Mouse (Mus musculus): ENCODE data around the gene Leap2. TPM values are rescaled to one million over a fixed set of nuclear protein-coding genes. Genes with fewer than 3 reads are reported as not detected.

Gene Leap2
- 1,325 and 1,459 TPM in 2 replicates for polyA plus RNA-seq (2015; fragmentation: Nextera tagmentation; extraction: Ambion mirVana)

DNA sequence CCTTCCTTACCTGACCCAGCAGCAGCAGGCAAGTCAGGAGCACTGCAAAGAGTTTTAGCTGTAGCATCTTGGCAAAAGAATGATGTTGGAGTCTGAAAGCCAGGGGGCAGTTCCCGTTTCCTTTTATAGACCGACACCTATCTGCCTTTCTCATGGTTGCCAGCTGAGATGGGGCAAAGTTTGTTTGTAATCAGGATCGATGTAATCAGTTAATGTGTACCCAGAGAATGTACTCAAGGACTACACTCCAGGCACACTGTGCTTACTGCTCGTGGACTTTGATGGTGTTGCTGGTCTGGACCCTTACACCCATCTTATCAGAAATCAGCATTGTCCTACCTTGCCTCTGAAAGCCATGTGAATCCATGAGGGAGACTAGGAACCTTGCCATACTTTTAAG is at the start of gene Leap2:
Gene Leap2 (minus strand): TSS at position 135 of the 400 bp plus-strand sequence.
- peak; percentile 87 for ATAC-seq
- Histone ChIP-seq H3K27ac (ENCODE audit: low read depth, low read length) (peak within 1 kb of the TSS; percentile 68), H3K4me2 (replicated peaks; ENCODE audit: low read depth) (peak within 1 kb of the TSS; percentile 49), H3K4me1 (replicated peaks; ENCODE audit: control insufficient read depth, insufficient read depth, low read length) (peaks cover 4% of the 10 kb centered on the region; the same call in 1 of the 2 replicates), H3K27me3 (replicated peaks; ENCODE audit: control insufficient read depth, insufficient read depth, low read length) (no peaks in the 10 kb centered on the region), H3K9ac (ENCODE audit: low read depth, low read length) (peak within 1 kb of the TSS; percentile 53), H3K36me3 (ENCODE audit: control insufficient read depth, insufficient read depth) (peaks cover 14% of the 10 kb centered on the region), H3K9me3 (ENCODE audit: control insufficient read depth) (no peaks in the 10 kb centered on the region), H3K4me3 (ENCODE audit: low read depth, low read length) (peak within 1 kb of the TSS; percentile 27)
- TF ChIP-seq CTCF (IDR thresholded peaks at IDR 0.05; ENCODE audit: low read depth) = peak; percentile 63
- 32% methylated on average over 4 of the region's 4 CpGs for WGBS

DNA sequence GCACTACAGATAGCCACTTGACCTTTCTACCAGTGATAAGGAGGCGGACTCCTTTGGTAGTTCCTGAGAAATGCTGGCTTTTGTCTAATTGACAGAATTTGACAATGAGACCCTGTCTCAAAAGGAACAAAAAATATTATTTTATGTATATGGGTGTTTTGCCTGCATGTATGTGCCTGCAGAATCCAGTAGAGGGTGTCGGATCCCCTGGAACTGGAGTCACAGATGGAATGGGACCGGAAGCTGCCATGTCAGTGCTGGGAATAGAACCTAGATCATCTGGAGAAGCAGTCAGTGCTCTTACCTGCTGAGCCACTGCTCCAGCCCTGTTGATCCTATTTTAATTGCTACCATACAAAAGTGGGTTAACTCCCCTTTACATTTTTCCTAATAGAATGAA is 49.7 kb upstream of the Leap2 start:
- no peaks in the 10 kb centered on the region for H3K4me1 ChIP-seq (replicated peaks; ENCODE audit: control insufficient read depth, insufficient read depth, low read length)
- TF ChIP-seq CTCF (IDR thresholded peaks at IDR 0.05; ENCODE audit: low read depth) = peak; percentile 54
- 80% methylated on average over 3 of the region's 3 CpGs for WGBS

DNA sequence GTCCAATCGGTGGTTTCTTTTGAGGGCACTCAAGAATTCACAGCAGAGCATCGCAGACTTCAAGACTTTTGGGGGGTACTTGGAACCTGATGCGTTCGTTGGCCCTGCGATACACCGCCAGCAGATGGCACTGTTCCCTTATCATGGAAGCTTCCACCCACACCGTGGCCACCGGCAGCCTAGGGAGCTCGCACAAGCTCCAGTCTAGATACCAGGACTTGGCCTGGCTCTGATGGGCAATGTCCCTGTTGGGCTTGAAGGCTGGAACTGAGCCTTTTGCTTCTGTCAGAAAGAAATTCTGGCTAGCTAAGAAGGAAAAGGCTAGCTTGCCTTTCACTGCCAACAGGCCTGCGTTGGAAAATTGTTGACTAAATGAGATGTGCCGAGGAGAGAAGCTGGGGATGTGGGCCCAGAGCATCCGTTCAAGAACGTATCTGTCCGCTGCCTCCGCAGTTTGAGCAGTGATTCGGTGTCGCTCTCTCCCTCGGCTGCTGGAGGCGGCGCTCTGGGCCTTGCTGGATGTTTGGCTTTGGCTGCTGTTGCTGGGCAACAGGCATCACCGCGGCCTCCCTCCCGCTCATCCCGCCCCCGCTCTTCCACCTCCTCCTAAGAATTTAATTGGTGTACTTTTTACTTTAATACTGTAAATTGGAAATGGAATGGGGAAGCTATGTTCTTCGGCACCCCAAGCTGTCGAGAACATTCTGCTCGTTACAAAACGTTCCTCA is 47.2 kb upstream of the Leap2 start, which contains the start of gene Gm9837:
Gene Gm9837 (minus strand): TSS at position 512 of the 728 bp plus-strand sequence.
- no peak within 1 kb of the TSS for H3K27ac ChIP-seq (ENCODE audit: low read depth, low read length)
- 0 out of 2 replicates have a peak within 1 kb of the TSS, but pooled peaks have one; percentile 9 for H3K4me3 ChIP-seq (ENCODE audit: low read depth, low read length)
- no peaks in the 10 kb centered on the region for H3K4me1 ChIP-seq (replicated peaks; ENCODE audit: control insufficient read depth, insufficient read depth, low read length)
- peaks cover 52% of the 10 kb centered on the region for H3K27me3 ChIP-seq (replicated peaks; ENCODE audit: control insufficient read depth, insufficient read depth, low read length)
- peak; percentile 97 for TF ChIP-seq CTCF (IDR thresholded peaks at IDR 0.05; ENCODE audit: low read depth)
- ATAC-seq = peak; percentile 55; the same call in 1 of the 2 replicates
- WGBS = 5% methylated on average over 29 of the region's 29 CpGs
- H3K9me3 ChIP-seq (ENCODE audit: control insufficient read depth) = no peaks in the 10 kb centered on the region
- H3K4me2 ChIP-seq (replicated peaks; ENCODE audit: low read depth) = peak within 1 kb of the TSS; percentile 53
- H3K9ac ChIP-seq (ENCODE audit: low read depth, low read length) = no peak within 1 kb of the TSS
- H3K36me3 ChIP-seq (ENCODE audit: control insufficient read depth, insufficient read depth) = no peaks in the 10 kb centered on the region

More for the DNA sequence above, 49.7 kb upstream of the Leap2 start:
- Histone ChIP-seq H3K27ac (ENCODE audit: low read depth, low read length) (no peak overlapping the region), H3K27me3 (replicated peaks; ENCODE audit: control insufficient read depth, insufficient read depth, low read length) (peaks cover 60% of the 10 kb centered on the region), H3K36me3 (ENCODE audit: control insufficient read depth, insufficient read depth) (no peaks in the 10 kb centered on the region), H3K4me3 (ENCODE audit: low read depth, low read length) (no peak overlapping the region), H3K9me3 (ENCODE audit: control insufficient read depth) (no peaks in the 10 kb centered on the region), H3K9ac (ENCODE audit: low read depth, low read length) (no peak overlapping the region), H3K4me2 (replicated peaks; ENCODE audit: low read depth) (no peak overlapping the region)
- ATAC-seq = no peak

DNA sequence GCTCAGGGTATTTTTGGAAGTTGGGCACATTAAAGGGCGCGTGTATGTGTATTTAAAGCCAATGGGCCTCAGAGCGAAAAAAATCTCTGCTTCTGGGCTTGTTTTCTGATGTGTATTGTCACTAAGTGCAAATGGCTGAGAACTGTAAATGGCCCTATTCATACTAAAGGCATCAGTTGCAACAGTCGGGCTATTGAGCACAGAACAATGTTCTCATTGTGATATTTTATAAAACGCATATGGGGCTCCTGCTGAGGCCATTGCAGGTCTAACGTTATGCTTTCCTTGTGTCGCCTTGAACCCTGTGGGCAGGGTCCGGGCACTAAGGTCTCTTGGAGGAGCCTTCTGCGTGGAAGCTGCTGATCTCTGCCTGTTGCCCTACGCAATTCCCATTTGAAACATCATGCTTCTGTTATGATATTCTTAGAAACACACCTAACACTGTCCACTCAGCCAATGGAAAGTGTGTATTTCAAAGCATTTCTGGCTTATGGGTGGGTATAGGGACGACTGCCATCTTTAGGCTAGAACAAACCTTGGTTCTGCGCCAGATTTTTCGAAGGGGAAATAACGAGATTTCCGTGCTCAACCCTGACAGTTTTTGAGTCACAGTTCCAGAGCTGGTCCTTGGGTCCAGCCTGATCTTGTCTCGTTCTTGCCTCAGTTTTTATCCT is 46.5 kb upstream of the Leap2 start:
- ATAC-seq = no peak
- Histone ChIP-seq H3K4me1 (replicated peaks; ENCODE audit: control insufficient read depth, insufficient read depth, low read length) (no peaks in the 10 kb centered on the region), H3K4me2 (replicated peaks; ENCODE audit: low read depth) (peak overlapping the region; percentile 53), H3K36me3 (ENCODE audit: control insufficient read depth, insufficient read depth) (no peaks in the 10 kb centered on the region), H3K4me3 (ENCODE audit: low read depth, low read length) (no peak overlapping the region), H3K27ac (ENCODE audit: low read depth, low read length) (no peak overlapping the region), H3K9ac (ENCODE audit: low read depth, low read length) (no peak overlapping the region), H3K9me3 (ENCODE audit: control insufficient read depth) (no peaks in the 10 kb centered on the region), H3K27me3 (replicated peaks; ENCODE audit: control insufficient read depth, insufficient read depth, low read length) (peaks cover 51% of the 10 kb centered on the region)
- 44% methylated on average over 16 of the region's 16 CpGs for WGBS
- no peak for TF ChIP-seq CTCF (IDR thresholded peaks at IDR 0.05; ENCODE audit: low read depth)

DNA sequence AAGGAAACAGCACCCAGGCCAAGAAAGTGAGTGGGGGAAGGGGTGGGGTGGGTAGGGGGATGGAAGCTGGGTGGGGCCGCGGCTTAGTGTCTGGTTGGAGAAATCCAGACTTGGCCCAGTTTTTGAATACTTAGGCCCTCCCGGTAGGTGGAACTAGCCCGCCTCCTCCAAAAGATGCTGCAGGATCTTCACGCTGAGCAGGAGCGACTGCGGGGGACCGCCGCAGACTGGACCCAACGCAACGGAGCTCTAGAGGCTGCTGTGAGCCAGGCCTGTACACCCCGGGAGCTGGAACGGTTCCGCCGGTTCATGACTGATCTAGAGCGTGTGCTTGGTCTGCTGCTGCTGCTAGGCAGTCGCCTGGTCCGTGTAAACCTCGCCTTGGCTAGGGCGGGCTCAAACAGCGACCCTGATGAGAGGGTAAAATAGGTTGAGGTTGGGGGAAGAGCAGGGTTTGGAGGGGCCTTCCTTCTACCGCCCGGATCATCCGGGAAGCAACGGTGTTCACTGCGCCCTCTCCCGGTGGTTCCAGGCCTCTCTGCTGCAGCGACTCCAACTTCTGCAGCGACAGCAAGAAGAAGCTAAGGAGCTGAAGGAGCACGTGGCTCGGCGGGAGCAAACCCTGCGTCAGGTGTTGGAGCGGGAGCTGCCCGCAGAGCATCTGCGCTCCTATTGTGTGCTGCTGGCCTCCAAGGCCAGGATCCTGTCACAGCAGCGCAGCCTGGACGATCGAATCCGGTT is 43.4 kb upstream of the Leap2 start:
- no peak overlapping the region for H3K9ac ChIP-seq (ENCODE audit: low read depth, low read length)
- TF ChIP-seq CTCF (IDR thresholded peaks at IDR 0.05; ENCODE audit: low read depth) = peak; percentile 88
- no peaks in the 10 kb centered on the region for H3K36me3 ChIP-seq (ENCODE audit: control insufficient read depth, insufficient read depth)
- peak; percentile 61 for ATAC-seq
- H3K4me2 ChIP-seq (replicated peaks; ENCODE audit: low read depth) = peak overlapping the region; percentile 63
- peak overlapping the region; percentile 20; the same call in 1 of the 2 replicates for H3K4me3 ChIP-seq (ENCODE audit: low read depth, low read length)
- peaks cover 69% of the 10 kb centered on the region for H3K27me3 ChIP-seq (replicated peaks; ENCODE audit: control insufficient read depth, insufficient read depth, low read length)
- 11% methylated on average over 39 of the region's 40 CpGs for WGBS
- H3K27ac ChIP-seq (ENCODE audit: low read depth, low read length) = no peak overlapping the region
- no peaks in the 10 kb centered on the region for H3K9me3 ChIP-seq (ENCODE audit: control insufficient read depth)
- no peaks in the 10 kb centered on the region for H3K4me1 ChIP-seq (replicated peaks; ENCODE audit: control insufficient read depth, insufficient read depth, low read length)
